In the genomic region with DNA sequence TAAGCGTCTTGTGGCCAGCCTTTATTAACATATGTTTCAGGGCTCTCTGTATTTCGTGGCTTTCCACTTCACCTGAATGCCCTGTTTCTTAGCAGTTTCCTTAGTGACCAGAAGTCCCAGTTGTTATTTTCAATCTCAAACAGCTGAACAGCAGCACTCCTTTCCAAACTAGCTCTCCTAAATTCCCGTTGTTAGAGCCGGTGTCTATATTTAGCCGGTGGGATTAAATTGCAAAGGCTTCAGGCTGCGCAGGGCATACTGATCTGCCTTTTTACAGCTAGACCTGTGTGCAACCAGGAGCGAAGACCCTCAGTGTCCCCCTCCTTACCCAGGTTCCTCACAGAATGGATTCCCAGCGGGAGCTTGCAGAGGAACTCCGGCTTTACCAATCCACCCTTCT, we compare ENCODE assay signal across 20 mouse cellular contexts. TPM values are rescaled to one million over a fixed set of nuclear protein-coding genes. Genes with fewer than 3 reads are reported as not detected.
DNase-seq lines count a peak whose midpoint lies in the region; ATAC-seq lines count a peak whose summit lies in the region.
"Had no signal": no experiment of that assay in that cellular context is flagged by ENCODE, and none has a peak within 500 bp of the region (broad histone marks: within the 10 kb centered on the region; RNA-seq: fewer than 3 reads in every experiment).

A gene (plus strand): TSS at position 268 of the 400 bp plus-strand sequence.

- peaks cover 8% of the 10 kb centered on the region; the same call in 1 of the 2 replicates for H3K4me1 ChIP-seq in heart, embryonic 11.5 days (ENCODE audit: control insufficient read depth, insufficient read depth, low read length)
- H3K4me1 ChIP-seq in kidney, embryonic 15.5 days, result no peaks in the 10 kb centered on the region
- H3K4me1 ChIP-seq: embryonic facial prominence, embryonic 12.5 days; intestine, embryonic 15.5 days; neural tube, embryonic 12.5 days had no signal

- peak within 1 kb of the TSS; percentile 58 for H3K4me2 ChIP-seq in heart, embryonic 11.5 days
- no peak within 1 kb of the TSS for H3K4me2 ChIP-seq in kidney, embryonic 15.5 days
- H3K4me2 ChIP-seq: embryonic facial prominence, embryonic 12.5 days; forebrain, embryonic 12.5 days; intestine, embryonic 15.5 days; neural tube, embryonic 12.5 days had no signal

- H3K9ac ChIP-seq in heart, embryonic 11.5 days (ENCODE audit: low read depth, low read length), result peak within 1 kb of the TSS; percentile 59; the same call in 1 of the 2 replicates
- no peak within 1 kb of the TSS for H3K9ac ChIP-seq in kidney, embryonic 15.5 days
- H3K9ac ChIP-seq: embryonic facial prominence, embryonic 12.5 days; forebrain, embryonic 12.5 days; intestine, embryonic 15.5 days; liver, postnatal 0 days; neural tube, embryonic 12.5 days had no signal

- no peaks in the 10 kb centered on the region for H3K36me3 ChIP-seq in heart, embryonic 11.5 days (ENCODE audit: control insufficient read depth, insufficient read depth, low read length)
- peaks cover 19% of the 10 kb centered on the region for H3K36me3 ChIP-seq in kidney, embryonic 15.5 days
- H3K36me3 ChIP-seq: intestine, embryonic 15.5 days had no signal

- peak within 1 kb of the TSS; percentile 84 for H3K27ac ChIP-seq in heart, embryonic 11.5 days (ENCODE audit: low read depth, low read length)
- no peak within 1 kb of the TSS for H3K27ac ChIP-seq in kidney, embryonic 15.5 days
- H3K27ac ChIP-seq: embryonic facial prominence, embryonic 12.5 days; forebrain, embryonic 12.5 days; intestine, embryonic 15.5 days; macrophage; neural tube, embryonic 12.5 days had no signal

- WGBS in heart, embryonic 11.5 days (ENCODE audit: insufficient replicate concordance), result 55% methylated on average over 9 of the region's 9 CpGs
- WGBS in kidney, embryonic 15.5 days, result 81% methylated on average over 9 of the region's 9 CpGs

- no peaks in the 10 kb centered on the region for H3K27me3 ChIP-seq in heart, embryonic 11.5 days (ENCODE audit: control insufficient read depth, insufficient read depth, low read length)
- H3K27me3 ChIP-seq in kidney, embryonic 15.5 days, result no peaks in the 10 kb centered on the region
- H3K27me3 ChIP-seq: embryonic facial prominence, embryonic 12.5 days; forebrain, embryonic 12.5 days; intestine, embryonic 15.5 days; neural tube, embryonic 12.5 days had no signal

- no peak for DNase-seq in adrenal gland, postnatal 10 days
- DNase-seq in adrenal gland, postnatal 25 days, result no peak
- DNase-seq in gastrocnemius, adult 8-10 months (ENCODE audit: low spot score in 2 of 2), result peak; percentile 26 to 28
- peak in 1 of 2 experiments; percentile 30 for DNase-seq in heart, postnatal 36 days
- DNase-seq in ovary, adult 18-20 months (ENCODE audit: low spot score), result no peak
- no peak for DNase-seq in urinary bladder, postnatal 10 days (ENCODE audit: low spot score)
- DNase-seq: adrenal gland, adult 2 months; cerebellum, postnatal 14 days; kidney, postnatal 25 days; left cerebral cortex, postnatal 4 days; liver, postnatal 0 days had no signal

- ATAC-seq in heart, embryonic 11.5 days (replicated peaks; ENCODE audit: insufficient number of reproducible peaks, low FRiP score, low TSS enrichment), result no peak
- no peak for ATAC-seq in kidney, embryonic 15.5 days (replicated peaks; ENCODE audit: low FRiP score)
- ATAC-seq: intestine, embryonic 15.5 days; liver, postnatal 0 days; midbrain, embryonic 16.5 days had no signal

- peak within 1 kb of the TSS; percentile 34 for H3K4me3 ChIP-seq in heart, embryonic 11.5 days (ENCODE audit: low read depth, low read length)
- H3K4me3 ChIP-seq in kidney, embryonic 15.5 days (replicated peaks), result no peak within 1 kb of the TSS
- H3K4me3 ChIP-seq: embryonic facial prominence, embryonic 12.5 days; forebrain, embryonic 12.5 days; intestine, embryonic 15.5 days; neural tube, embryonic 12.5 days had no signal

- intact Hi-C loops in heart, postnatal 36 days (cut with DNase I), result no loop called here

- no peaks in the 10 kb centered on the region for H3K9me3 ChIP-seq in heart, embryonic 11.5 days (replicated peaks; ENCODE audit: control insufficient read depth, low read length)
- no peaks in the 10 kb centered on the region for H3K9me3 ChIP-seq in kidney, embryonic 15.5 days (replicated peaks)
- H3K9me3 ChIP-seq: embryonic facial prominence, embryonic 12.5 days; forebrain, embryonic 12.5 days; intestine, embryonic 15.5 days; neural tube, embryonic 12.5 days had no signal

RNA-seq across cellular contexts. Expression of the gene that starts here (rescaled TPM):
- 10 to 100 TPM; 14.7 to 51.9 TPM for total RNA-seq in adrenal gland, postnatal 10 days (2021)
- 0.43 and 0.86 TPM in 2 replicates for total RNA-seq in adrenal gland, postnatal 25 days (2021)
- 100 to 1,000 TPM; 595 to 639 (median 634) TPM for total RNA-seq in gastrocnemius, adult 8-10 months (2022)
- 14.6 and 16.4 TPM in 2 replicates for polyA plus RNA-seq in heart, embryonic 11.5 days (2014; fragmentation: Nextera tagmentation; extraction: Ambion mirVana)
- total RNA-seq in heart, postnatal 36 days (2021), result 10 to 100 TPM; 66.9 to 77.0 TPM
- 2.5 and 3.7 TPM in 2 replicates for polyA plus RNA-seq in kidney, embryonic 15.5 days (2015; fragmentation: Nextera tagmentation; extraction: Ambion mirVana)
- total RNA-seq: hematopoietic stem cell, adult 5-6 weeks had no signal
- polyA plus RNA-seq: macrophage had no signal

Comparison
In these comparisons a context has a peak if more than half of its experiments do, and no peak if none do; other contexts are left out.
1. DNase-seq: peak in gastrocnemius, adult 8-10 months (2 of 2); none in adrenal gland, postnatal 10 days (single experiment), adrenal gland, postnatal 25 days (single experiment), ovary, adult 18-20 months (single experiment) and urinary bladder, postnatal 10 days (single experiment).